Mouse (Mus musculus) B cell, adult (primary cell): ENCODE measurements around the gene Mdm2. TPM values are rescaled to one million over a fixed set of nuclear protein-coding genes. Genes with fewer than 3 reads are reported as not detected.

Experiments used
- total RNA-seq: library from RNA; stranded (reverse); gene quantifications from 4 replicates; pipeline ENCODE4 v1.2.4, GENCODE M21; 2023; ENCODE audit not compliant: inconsistent age

Mdm2 gene
- 133 to 146 TPM (median 139 TPM) in 4 replicates for total RNA-seq

DNA sequence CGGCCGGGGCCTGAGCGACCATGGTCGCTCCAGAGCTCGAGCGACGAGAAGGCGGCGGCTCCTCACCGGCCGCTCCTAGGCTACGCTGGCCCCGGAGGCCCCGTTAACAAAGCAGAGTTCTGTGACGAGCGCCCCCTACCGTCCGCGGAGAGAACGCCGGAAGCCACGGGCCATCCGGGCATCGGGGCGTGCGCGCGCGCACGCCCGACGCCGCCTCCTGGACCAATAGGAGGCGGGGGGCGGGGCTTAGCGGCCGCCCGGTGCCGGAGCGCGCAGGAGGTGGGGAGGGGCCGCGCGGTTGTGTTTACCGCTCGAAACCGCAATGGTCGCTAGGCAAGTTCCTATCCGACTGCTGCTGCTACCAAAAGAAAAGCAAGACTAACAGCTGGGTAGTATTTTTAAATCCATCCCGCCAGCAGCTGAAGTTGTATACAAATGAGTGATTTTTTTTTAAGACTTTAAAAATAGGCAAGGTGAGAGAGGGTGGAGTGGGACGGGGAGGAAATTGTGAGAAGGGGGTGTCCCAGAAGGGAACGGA, at the start of gene Mdm2:
TSS of gene Mdm2 (minus strand) at position 155 of the 538 bp plus-strand sequence.

DNA sequence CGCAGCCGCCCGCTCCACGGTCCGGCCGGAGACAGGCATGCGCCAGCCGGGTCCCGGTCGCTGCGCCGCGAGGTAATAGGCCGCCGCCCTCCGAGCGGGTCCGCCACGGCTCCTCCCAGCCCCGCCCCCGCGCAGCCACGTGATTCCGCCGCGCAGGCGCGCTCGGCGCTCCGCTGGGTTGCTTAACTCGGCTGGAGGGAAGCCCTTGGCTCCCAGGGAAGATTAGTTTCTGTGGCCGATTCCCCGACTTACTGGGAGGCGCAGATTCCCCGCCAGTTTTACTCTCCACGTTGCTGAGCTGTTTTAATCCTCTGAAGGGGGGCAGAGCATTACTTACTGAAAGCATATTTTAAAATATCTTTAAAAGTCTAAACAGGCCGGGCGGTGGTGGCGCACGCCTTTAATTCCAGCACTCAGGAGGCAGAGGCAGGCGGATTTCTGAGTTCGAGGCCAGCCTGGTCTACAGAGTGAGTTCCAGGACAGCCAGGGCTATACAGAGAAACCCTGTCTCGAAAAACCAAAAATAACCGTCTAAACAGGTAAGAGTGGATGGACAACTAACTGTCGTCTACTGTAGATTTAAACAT, 35.8 kb upstream of the Mdm2 start, which contains the start of gene Slc35e3:
TSS of gene Slc35e3 (minus strand) at position 69 of the 587 bp plus-strand sequence.

Other genes with a start within 250 kb of the Mdm2 start
- 54.6 to 82.5 TPM (median 67.0 TPM) in 4 replicates for gene Cpm, start 81.3 kb downstream of the Mdm2 start, total RNA-seq
- 9.6 to 14.0 TPM (median 11.8 TPM) in 4 replicates for gene Slc35e3, start 35.6 kb upstream of the Mdm2 start, total RNA-seq
- 37.3 to 39.2 TPM (median 37.9 TPM) in 4 replicates for gene Nup107, start 81.9 kb upstream of the Mdm2 start, total RNA-seq
- 418 to 435 TPM (median 428 TPM) in 4 replicates for gene Rap1b, start 135.3 kb upstream of the Mdm2 start, total RNA-seq